Mouse (Mus musculus) frontal cortex, postnatal 36 days (tissue): ENCODE results near the gene Mpv17.

ENCODE experiments used
- DNase-seq, 2 experiments: peaks; one replicate each; pipeline ENCODE4 v3.0.0; 2022; ENCODE audit warnings: low spot score in 2 of 2

Mpv17 gene

GRCm38 (mm10) chr5:31105814-31106335 lies 48.2 kb downstream of the Mpv17 start, which contains the start of gene Dnajc5g:
Gene Dnajc5g (plus strand): TSS chr5:31106285.
- no peak for DNase-seq

DNA sequence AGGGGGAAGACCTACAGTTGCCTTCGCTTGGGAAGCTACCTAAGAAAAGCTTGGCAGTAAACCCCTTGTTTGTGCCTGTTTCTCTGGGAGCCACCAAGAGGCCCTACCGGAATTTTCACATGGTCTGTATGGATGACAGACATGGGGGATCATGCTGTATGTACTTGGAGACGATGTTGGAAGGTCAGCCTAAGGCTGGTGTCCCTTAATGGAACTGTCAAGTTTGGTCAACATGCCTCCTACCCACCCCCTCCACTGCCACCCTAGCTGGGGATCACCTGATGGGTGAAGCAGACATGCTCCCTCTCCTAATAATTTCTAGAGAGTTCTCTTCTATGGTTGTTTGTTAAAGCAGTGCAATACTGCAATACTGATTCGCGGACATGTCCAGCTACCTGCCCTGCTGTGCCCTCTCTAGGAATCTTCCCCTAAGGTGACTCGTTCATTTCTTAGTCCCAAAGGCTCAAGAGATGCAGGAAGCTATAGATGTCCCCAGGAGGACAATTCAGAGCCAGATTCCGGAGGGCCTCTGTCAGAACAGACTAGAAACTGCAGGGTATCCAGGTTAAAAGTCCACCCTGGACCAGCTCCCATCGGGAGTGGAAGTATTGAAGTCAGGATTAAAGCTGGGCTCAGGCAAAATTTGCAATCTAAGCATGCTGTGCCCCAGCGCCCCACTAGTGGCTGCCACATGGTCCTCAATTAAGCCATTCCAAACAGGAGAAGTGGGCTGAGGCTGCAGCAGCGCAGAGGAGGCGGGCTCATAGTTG lies 58.2 kb downstream of the Mpv17 start:
- no peak for DNase-seq

GRCm38 (mm10) chr5:31094799-31095691 lies 59.0 kb downstream of the Mpv17 start:
- peak; percentile 60 to 65 for DNase-seq

GRCm38 (mm10) chr5:31094100-31094798 lies 59.8 kb downstream of the Mpv17 start:
- DNase-seq = peak in 1 of 2 experiments; percentile 42

GRCm38 (mm10) chr5:31093151-31094041 lies 60.7 kb downstream of the Mpv17 start:
- peak; percentile 45 to 56 for DNase-seq

DNA sequence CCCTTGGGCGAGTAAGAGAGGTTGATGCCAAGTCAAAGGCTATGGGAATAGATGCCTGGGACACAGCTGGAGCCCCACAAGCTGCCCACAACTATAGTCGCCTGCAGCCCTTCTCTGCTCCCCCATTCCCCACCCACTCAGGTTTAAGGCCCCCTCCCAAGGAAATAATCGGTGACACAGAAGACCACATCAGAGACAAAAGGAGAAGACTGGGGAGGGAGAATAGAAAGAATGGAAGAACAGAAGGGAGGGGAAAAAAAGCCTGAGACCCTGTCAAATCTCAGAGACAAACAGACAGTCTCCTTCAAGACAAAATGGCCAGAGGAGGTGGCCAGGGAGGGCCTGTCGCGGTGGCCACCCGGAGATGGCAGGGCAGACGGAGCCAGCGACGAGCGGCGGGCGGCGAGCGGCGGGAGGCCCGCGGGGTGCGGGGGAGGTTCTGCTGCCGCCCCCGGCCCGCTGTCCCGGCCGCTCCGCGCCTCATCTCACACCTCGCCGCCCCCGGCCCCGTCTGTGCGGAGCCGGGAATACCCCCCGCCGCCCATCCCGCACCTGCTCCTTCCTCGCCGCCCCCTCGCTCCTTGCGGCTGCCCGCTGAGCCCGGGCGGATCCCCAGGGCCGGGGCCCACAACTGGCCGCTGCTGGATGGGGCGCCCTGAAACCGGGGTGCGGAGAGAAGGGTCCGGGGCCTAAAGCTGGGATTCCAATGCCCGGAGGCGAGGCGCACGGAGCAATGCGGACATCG lies 61.6 kb downstream of the Mpv17 start:
- DNase-seq = peak; percentile 51 to 67
